In the genomic region with DNA sequence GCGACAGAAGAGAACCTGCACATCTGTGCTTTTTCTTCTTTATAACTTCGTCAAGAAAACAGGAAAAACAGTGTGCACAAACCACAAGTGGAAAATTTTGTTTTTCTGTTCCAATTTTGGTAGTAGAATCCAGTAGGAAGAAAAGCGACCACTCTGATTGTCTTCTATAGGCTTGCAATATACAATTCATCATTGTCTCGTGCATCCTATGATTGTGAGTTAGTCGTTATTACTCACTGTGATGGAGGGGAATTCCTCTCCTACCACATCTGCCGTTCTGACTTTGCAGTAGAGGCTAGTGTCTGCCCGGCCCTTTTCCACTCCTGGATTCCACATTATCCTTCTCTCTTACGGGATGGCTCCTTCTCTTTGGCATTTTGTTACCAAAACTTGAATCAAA, we compare ENCODE assay signal across 17 mouse cellular contexts.
A peak's percentile ranks its signal among the peaks of the same experiment; 100 is the strongest.
DNase-seq lines count a peak whose midpoint lies in the region; ATAC-seq lines count a peak whose summit lies in the region.
"Had no signal": no experiment of that assay in that cellular context is flagged by ENCODE, and none has a peak within 500 bp of the region (broad histone marks: within the 10 kb centered on the region; RNA-seq: fewer than 3 reads in every experiment).

No protein-coding gene starts in this region.

- peak; percentile 53 for ATAC-seq in CD4-positive, CD25-positive, alpha-beta regulatory T cell, adult 4 months
- ATAC-seq in inflammation-experienced regulatory T-cells, adult 6 months: peak; percentile 63
- ATAC-seq in erythroblast, adult 5-6 weeks (replicated peaks; ENCODE audit: low FRiP score, poor library complexity, severe bottlenecking): no peak
- ATAC-seq: forebrain, embryonic 14.5 days; forebrain, embryonic 16.5 days had no signal

- DNase-seq in NIH3T3 (ENCODE audit: low read depth): peak; percentile 4
- no peak for DNase-seq in thymus, postnatal 25 days
- DNase-seq in heart, postnatal 25 days (ENCODE audit: low spot score): no peak
- DNase-seq: adrenal gland, adult 8-10 months; adrenal gland, postnatal 14 days; adrenal gland, postnatal 36 days; B cell, adult 2 months; cerebellum, adult 11-12 months; cerebellum, adult 2 months; cerebellum, adult 9-10 months; cerebellum, postnatal 10 days; cerebellum, postnatal 25 days had no signal

- intact Hi-C loops in heart, postnatal 25 days (cut with DNase I): no loop called here
